Mouse (Mus musculus): ENCODE results near the gene Usp53.

- TF ChIP-seq CTCF (IDR thresholded peaks at IDR 0.05) (no peak), EP300 (IDR thresholded peaks at IDR 0.05) (no peak)
Measured at GRCm38 (mm10) chr3:122932466-122932865, 51.8 kb downstream of the Usp53 start.

Data from lung, postnatal 0 days (tissue).